Mouse (Mus musculus) lung, adult 2 months (tissue): Measurements from ENCODE around the gene Dytn.

Experiments
- CTCF ChIP-seq: fragments of 200-500 bp; IDR thresholded peaks from 2 replicates; pipeline ENCODE4 v1.5.1; 2011; ENCODE audit warnings: mild to moderate bottlenecking, low read length, control low read depth; ENCODE audit not compliant: insufficient read depth
- POLR2A ChIP-seq: fragments of 200-500 bp; IDR thresholded peaks from 2 replicates; pipeline ENCODE4 v1.6.1; 2011; ENCODE audit warnings: low read depth, mild to moderate bottlenecking, control low read depth, low read length, borderline replicate concordance; ENCODE audit errors: extremely low read depth

GRCm38 (mm10) chr1:63686827-63687226, at the start of gene Dytn:
- no peak for TF ChIP-seq CTCF
- TF ChIP-seq POLR2A = no peak
